Mouse (Mus musculus) G1E (cell line): ENCODE data around the gene Daam1.

Experiments used
- CTCF ChIP-seq: IDR thresholded peaks from 2 replicates; pipeline ENCODE4 v1.5.1; 2012; ENCODE audit warnings: low read depth, low read length, inconsistent platforms, mixed read lengths
- GATA1 ChIP-seq: IDR thresholded peaks from 2 replicates; pipeline ENCODE4 v1.6.1; 2012; ENCODE audit warnings: borderline replicate concordance, low read length, inconsistent platforms, mixed read lengths
- POLR2AphosphoS5 ChIP-seq: IDR thresholded peaks from 2 replicates; pipeline ENCODE4 v1.6.1; 2012; ENCODE audit warnings: low read depth, low read length, inconsistent platforms; ENCODE audit not compliant: insufficient replicate concordance
- TAL1 ChIP-seq: conservative IDR thresholded peaks from 2 replicates; pipeline ENCODE4 v1.6.1; 2012; ENCODE audit warnings: low read depth, low read length, inconsistent platforms, mixed read lengths

- TF ChIP-seq CTCF (no peak), TAL1 (peak; percentile 87), GATA1 (no peak), POLR2AphosphoS5 (no peak)
Observed at GRCm38 (mm10) chr12:71901859-71902258, 71.0 kb downstream of the Daam1 start.
